Mouse (Mus musculus) cortical plate, adult 2 months (tissue): ENCODE data around the gene Cox6b1.

Experiments used
- CTCF ChIP-seq: fragments of 200-500 bp; IDR thresholded peaks from 2 replicates; pipeline ENCODE4 v1.5.1; 2011; ENCODE audit warnings: mild to moderate bottlenecking, control low read depth, low read length; ENCODE audit not compliant: insufficient read depth; ENCODE audit errors: extremely low read depth
- POLR2A ChIP-seq: fragments of 200-500 bp; IDR thresholded peaks from 2 replicates; pipeline ENCODE4 v1.6.1; 2011; ENCODE audit warnings: mild to moderate bottlenecking, low read length, control low read depth; ENCODE audit not compliant: insufficient read depth; ENCODE audit errors: extremely low read depth

GRCm38 (mm10) chr7:30593579-30594509 is 32.1 kb downstream of the Cox6b1 start:
- no peak for TF ChIP-seq CTCF
- TF ChIP-seq POLR2A = no peak
